Mouse (Mus musculus) embryo, embryonic 11 days (tissue): ENCODE measurements at regions not wholly inside any gene's neighbourhood (a gene's known extent, or its start where the extent isn't known, plus 50 kb on each side); places are given as distances from the start of the nearest gene placed in this dataset.
A peak's percentile ranks its signal among the peaks of the same experiment; 100 is the strongest.
"Not testable (repeated sequence)": the region's sequence is repeated elsewhere in the genome, so short reads cannot be mapped to it uniquely, and the experiment has no call there.

Source experiments
- DNase-seq: peaks from one replicate; pipeline ENCODE4 v3.0.0-alpha.2; 2015

DNA sequence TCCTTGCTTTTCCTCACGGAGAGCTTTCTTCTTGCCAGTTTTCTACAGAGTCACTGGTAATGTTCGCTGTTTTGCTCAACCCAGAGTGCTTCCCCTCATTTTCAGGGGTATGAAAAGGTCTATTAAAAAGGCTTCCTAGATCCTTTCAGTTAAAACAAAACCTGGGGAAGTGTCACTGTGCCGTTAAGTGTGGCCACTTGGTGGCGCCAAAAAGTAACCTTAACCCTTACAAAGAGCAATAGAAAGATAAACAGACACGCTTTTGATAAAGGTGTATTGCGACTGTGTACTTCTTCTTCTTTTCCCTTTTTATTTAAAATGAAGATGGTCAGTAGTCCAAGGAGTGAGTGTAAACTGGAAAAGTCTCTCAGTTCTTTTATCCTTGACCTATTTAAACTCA lies 145.2 kb upstream of the Smlr1 start:
- DNase-seq = peak; percentile 72

DNA sequence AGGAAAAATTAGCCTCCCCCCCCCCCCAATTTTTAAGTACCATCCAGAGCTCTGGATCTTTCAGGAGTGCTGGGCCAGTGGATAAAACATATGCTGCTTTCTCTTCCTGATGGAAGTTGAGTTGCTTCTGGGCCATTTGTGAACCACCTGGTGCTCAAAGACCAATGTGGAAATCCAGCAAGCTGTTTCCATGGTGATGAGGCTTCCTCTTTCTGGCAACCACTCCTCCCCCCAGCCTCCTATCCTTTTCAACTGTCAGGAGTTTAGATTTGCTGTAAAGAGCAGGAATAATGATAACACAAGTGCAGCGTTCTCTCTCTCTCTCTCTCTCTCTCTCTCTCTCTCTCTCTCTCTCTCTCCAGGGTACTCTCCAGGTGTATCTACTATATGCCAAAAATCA lies 141.8 kb upstream of the Smlr1 start:
- DNase-seq = peak; percentile 20

DNA sequence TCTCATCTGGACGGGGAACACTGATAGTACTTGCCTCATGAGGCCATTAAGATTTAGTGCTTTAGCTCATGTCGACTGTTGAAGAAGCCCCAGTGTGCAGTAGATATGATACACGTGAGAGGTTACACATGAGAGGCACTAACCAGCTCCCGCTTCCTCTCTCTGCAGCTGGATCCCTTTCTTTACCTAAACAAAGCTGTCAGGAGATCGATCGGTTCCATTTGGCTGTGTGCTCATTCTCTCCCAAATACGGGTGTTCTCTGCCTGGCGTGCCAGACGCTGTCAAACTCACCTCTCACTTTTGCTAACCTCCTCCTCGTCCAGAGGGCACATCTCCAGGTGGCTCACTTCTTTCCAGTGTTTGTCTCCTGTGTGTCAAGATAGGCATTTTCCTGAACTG lies 139.3 kb upstream of the Smlr1 start:
- no peak for DNase-seq

DNA sequence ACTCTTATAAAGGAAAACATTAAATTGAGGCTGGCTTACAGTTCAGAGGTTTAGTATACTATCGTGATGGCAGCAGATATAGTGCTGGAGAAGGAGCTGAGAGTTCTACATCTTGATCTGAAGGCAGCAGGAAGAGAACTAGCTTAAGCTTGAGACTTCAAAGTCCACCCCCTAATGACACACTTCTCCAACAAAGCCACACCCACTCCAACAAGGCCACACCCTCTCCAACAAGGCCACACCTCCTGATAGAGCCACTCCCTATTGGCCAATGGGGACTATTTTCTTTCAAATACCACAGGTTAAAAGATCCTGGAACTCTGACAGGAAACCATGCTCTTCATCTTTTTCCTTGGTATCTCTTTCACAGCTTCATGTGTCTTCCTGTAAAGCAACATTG lies 134.0 kb upstream of the Smlr1 start:
- DNase-seq = no peak

DNA sequence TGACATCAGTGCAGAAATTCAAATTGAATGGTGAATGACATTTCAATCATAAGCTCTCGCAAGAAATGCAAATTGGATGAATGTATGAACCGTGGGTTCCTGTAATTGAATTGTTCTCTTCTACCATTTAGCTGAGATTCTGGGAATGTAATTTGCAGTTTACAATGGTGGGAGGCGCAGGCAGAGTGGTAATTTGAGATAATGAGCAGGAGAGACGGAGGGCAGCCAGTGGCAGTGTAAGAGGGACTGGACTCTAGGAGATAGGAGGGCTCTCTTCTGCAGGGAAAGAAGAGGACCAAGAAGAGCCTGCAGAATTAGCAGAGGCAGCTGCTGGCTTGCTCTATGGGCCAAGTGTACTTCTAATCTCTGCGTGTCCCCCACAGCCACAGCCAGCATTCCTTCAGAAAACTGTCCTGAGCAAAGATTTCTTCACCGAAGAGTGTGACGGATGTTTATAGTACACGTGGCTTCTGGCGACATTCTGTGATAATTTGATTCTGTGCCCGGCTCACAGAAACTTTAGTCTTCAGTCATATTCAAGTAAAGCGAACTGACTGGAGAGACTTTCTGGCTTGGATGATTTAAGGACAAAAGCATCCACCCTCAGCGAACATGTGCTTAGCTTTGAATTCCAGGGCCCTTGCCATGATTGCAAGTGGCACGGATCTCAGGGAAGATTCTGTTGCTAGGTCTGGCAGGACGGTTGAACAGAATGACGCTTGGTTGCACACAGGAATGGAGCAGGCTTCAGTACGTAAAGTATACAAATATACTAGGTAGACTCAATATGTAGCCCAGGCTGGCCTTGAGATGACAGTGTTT lies 116.9 kb upstream of the Smlr1 start:
- no peak for DNase-seq

DNA sequence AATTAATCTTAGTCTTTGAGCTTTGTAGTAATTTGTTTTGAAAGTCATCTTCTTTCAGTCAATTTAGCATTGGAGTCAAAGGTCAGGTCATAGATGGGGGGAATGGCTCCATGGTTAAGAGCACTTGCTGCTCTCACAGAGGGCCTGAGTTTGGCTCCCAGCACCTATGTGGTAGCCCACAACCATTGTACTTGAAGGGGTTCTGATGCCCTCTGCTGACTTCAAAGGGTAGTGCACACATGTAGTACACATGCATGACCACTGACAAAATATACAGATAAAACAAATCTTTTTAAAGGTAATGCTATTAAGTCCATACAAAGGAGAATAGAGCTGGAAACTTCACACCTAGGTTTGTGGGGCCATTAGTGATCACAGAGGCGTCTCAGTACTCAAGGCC lies 111.7 kb upstream of the Smlr1 start:
- no peak for DNase-seq

DNA sequence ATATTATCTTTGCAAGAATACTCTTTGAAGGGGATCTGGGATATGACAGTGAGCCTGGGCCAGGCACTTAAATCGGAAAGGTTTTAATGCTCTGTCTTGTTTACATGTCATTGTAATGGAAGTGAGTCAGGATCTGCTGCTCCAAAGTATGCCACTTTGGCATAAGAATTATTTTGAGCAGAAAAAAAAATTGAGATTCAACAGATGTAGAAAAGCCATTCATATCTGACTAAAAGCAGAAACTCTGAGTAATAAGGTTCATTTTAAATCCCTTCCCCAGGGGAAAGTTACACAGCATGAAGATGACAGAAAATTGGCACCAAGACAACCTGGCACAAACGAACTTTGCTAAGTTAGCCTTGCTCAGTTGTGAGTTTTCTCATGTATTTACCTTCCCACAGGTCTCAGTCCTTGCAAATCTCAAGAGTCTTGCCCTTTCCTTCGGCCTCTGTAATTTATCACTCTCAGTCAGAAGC lies 107.5 kb upstream of the Smlr1 start:
- no peak for DNase-seq

DNA sequence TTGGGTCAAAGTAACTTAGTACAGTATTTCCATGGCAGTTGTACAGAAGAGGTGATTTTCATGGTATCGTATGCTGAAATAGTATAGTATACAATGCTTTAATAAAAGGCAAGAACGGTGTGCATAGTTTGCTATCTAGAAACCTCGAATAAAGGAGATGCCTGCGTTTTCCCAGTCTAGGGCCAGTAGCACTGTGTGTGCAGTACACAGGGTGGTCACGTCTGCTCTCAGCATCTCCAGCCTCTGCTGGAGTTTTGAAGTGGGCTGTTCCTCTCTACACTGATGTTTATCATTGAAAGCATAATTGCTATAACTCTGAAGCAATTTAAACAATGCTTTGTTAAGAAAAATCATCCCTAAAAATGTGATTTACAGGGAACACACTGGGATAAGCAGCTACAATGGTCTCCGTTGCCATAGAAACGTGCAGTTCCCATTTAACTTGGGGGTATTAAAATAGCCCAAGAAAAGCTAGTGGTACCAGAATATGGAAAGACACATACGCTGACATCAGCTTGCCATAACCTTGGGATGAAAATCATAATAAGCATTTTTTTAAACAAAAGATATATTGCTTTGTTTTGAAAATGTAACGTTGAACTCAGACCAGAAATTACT lies 106.1 kb upstream of the Smlr1 start:
- no peak for DNase-seq

DNA sequence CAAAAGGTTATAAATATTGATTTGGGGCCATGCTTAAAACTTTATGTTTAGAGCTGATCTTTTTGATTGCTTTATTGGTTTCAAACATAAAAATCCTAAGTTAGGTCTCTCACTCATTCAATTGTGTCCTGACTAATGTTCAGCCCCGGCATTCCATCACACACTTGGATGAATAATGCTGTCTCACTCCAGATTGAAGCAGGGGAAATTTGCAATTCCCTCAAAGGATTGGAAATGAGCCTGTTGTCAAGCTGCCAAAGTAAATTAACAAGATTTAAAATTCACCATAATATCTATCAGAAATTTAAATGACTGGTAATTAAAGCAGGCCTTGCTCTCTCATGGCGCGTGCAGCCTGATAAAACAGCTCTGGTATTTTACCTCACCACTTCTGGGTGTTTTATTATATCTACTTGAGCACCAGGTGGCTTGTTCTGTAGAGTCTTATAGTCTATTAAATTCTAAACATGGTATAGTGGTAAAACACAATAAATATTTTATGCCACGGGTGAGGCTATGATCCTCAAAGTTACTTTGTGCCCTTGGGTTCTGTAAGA lies 97.1 kb upstream of the Smlr1 start:
- DNase-seq = no peak

DNA sequence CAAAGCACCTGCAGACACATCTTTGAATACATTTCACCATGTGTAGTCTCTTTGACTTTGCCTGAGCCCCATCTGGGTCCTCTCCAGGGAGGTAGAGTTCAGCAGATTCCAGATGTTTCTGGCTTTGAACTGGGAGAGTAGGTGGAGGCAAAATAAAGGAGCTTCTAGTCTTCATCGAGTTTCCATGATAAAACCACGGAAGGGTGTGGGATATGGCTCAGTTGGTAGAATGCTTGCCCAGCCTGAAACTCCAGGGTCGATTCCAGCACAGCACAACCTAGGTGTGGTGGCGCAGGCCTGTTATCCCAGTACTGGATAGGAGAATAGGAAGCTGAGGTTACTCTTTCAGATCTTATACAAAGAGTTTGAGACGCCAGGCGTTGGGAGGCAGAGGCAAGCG lies 96.2 kb upstream of the Smlr1 start:
- DNase-seq = no peak

DNA sequence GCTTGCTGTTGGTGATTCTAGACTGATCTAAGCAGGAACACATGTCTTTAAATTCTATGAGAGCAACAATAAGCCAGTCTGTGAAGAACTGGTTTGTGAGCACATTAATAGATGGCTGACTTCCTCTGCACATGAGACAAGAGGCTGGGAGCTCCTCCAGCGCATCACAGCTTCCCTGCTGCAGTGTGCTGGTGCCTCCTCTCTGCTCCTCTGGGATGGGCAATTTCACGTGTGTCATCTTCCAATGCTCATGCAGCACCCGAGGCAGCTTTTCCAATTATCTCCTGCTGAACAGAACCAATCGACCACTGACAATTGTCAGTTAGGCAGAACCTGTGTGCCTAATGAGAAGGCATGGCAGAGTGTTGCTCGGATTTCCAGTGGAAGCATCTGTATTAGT lies 86.5 kb upstream of the Smlr1 start:
- DNase-seq = no peak

DNA sequence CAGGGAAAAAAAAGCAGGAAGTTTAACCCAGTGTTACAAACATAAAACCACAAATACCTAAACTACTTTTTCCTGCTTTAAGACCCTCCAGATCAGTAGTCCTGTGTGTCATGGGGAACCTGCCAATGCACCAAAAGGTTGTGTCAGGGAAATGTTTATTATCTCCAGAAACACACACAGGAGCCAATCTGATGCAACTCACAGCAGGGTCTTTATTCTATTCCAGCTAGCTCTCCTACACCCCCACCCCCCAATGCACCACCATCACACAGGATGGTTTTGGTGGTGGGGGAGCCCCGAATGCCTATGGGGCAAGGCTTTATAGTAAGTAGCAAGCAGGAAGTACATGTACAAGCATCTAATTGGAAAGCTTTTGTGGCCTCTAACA lies 85.7 kb upstream of the Smlr1 start:
- DNase-seq = not testable (repeated sequence)

DNA sequence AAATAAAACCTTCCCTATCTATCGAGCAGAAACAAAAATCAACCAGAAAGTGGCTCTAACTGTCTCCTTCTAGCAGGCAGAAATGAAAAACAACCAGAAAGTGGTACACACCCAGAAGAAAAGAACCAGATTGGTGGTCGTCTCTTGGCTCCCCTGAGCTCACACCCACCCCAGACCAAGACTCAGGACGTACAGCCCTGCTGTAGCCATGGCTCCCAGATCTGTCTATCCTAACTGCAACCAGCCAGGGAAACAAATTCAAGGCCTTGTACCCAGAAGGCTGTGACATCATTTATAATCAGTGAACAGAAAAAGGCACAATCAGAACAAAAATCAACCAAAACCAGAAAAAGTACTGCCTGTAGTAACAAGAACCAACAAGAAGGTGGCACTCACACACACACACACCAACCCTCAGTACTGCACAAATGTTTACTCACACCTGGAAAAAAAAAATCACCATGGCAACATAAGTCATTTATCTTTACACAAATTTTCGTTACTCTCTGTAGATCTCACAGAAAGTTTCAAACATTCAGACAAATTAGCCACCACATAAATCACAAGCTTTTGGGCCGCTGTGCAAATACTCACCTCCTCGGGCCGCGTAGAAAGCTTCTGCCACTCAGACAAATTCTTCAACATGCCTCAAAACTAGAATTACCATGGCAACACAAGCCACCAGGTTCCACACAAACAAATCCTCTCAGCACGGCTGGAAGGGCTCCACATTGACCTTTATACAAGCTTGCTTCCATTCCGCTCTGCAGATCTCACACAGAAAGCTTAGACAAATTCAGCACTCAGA lies 85.1 kb upstream of the Smlr1 start:
- peak; percentile 52 for DNase-seq

DNA sequence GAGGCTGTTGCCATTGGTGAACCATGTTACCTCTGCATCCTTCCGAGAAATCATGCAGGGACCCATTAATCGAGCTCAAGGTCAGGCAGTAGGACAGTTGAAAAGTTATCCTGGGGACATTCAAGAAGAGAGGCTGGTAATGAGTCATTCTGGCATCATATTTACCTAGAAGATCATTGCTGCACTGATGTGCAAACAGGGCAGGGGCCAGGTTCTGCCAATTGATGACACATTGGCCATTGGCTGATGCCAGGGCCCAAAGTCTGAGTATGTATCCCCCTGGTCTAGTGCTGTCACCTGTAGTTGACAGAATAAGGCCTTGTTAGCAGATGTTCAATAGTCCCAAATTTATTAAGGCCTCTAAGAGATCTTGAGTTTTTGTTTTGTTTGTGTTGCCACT lies 83.6 kb upstream of the Smlr1 start:
- no peak for DNase-seq

DNA sequence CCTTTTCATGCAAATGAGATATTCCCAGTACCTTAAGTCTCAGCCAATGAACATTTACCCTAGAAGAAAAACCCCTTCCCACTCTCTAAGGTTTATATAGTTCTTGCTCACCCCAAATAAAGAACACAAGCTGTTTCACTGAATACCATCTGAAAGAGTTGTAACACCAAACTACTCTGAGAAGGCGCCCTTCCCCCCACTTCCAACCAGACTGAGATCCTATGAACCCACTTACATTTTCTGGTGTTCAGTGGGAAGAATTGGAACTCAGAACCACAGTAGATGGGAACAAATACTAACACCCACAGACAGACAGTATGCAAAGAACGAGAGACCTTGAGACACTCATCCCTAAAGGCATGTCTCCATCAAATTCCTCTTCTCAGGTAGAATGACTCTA lies 65.4 kb upstream of the Smlr1 start:
- DNase-seq = no peak

DNA sequence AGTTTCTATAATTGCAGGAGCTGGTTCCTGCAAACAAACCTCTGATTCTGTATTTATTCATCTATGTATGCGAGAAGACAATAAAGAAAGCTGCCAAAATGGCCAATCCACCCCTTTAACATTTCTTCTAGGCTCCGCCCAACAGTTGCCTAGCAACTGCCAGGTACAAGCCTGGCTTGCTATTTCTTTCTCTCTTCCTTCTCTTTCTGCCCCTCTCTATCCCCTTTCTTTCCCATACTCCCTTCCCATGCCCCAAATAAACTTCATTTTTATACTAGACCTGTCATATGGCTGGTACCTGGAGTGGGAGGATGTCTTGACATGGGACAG lies 53.2 kb upstream of the Smlr1 start:
- DNase-seq = no peak

DNA sequence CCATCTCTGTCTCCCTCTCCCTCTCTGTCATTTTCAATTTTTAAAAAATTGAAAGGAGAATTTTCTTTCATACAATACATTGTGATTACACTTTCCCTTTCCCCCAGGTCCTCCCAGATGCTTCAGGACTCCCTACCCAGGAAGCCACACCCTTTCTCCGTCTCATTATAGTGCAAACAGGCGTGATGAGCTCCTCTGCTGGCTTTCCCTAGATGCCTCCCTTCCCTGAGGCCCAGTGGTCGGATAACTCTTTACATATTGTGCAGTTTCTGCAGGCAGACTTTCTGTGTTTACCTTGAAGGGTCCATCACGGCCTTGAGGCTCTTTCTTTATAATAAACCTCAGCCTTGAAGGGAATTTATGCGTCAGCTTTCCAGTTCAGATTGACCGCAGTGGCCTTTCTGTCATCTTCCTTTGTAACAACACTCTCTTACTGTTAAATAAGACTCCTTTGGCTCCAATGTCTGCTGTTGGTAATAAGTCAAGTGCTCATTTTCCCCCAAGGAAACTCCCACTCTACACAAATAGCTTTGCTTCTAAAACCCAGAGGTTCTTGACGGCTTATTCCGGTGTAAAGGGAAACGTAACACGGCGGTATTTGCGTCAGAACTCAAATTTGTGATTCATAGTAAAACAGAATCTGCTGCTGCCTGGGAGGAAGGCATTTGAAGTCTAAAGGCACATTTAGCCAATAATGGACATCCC lies 52.7 kb upstream of the Smlr1 start:
- DNase-seq = no peak
